Mouse (Mus musculus) layer of hippocampus, adult 11-12 months (tissue): ENCODE data around the gene Hist1h3e.

Experiments
- DNase-seq: peaks from one replicate; pipeline ENCODE4 v3.0.0; 2022; ENCODE audit warnings: low spot score

Gene Hist1h3e

GRCm38 (mm10) chr13:23537006-23537710, 25.0 kb downstream of the Hist1h3e start:
- no peak for DNase-seq

- no peak for DNase-seq
These were observed 25.9 kb downstream of the Hist1h3e start for GRCm38 (mm10) chr13:23536076-23536822.

- DNase-seq, result peak; percentile 91
These were observed 26.8 kb downstream of the Hist1h3e start, which contains the start of gene Hist1h3g for GRCm38 (mm10) chr13:23535137-23536075. Gene Hist1h3g (plus strand): TSS chr13:23535422.

GRCm38 (mm10) chr13:23534368-23535131, 27.6 kb downstream of the Hist1h3e start:
- no peak for DNase-seq

- peak; percentile 80 for DNase-seq
These were observed 28.4 kb downstream of the Hist1h3e start, which contains the start of gene Hist1h2af for GRCm38 (mm10) chr13:23533560-23534367. Gene Hist1h2af (plus strand): TSS chr13:23533906.

- DNase-seq, result no peak
These were observed 29.7 kb downstream of the Hist1h3e start for GRCm38 (mm10) chr13:23532262-23533075.

- peak; percentile 98 for DNase-seq
These were observed 31.0 kb downstream of the Hist1h3e start, which contains the start of gene Hist1h4h for GRCm38 (mm10) chr13:23530901-23531875. Gene Hist1h4h (plus strand): TSS chr13:23531050.

- DNase-seq, result peak; percentile 80
These were observed 31.8 kb downstream of the Hist1h3e start for GRCm38 (mm10) chr13:23530181-23530900.

GRCm38 (mm10) chr13:23529480-23530165, 32.5 kb downstream of the Hist1h3e start:
- no peak for DNase-seq

- no peak for DNase-seq
These were observed 33.2 kb downstream of the Hist1h3e start for GRCm38 (mm10) chr13:23529005-23529404.

- peak; percentile 96 for DNase-seq
These were observed 35.9 kb downstream of the Hist1h3e start for GRCm38 (mm10) chr13:23526312-23526711.

GRCm38 (mm10) chr13:23525901-23526300, 36.3 kb downstream of the Hist1h3e start:
- DNase-seq, result no peak

GRCm38 (mm10) chr13:23524654-23525053, 37.5 kb downstream of the Hist1h3e start:
- peak; percentile 63 for DNase-seq

- no peak for DNase-seq
These were observed 38.2 kb downstream of the Hist1h3e start for GRCm38 (mm10) chr13:23523976-23524375.

GRCm38 (mm10) chr13:23521703-23522102, 40.5 kb downstream of the Hist1h3e start:
- peak; percentile 77 for DNase-seq

GRCm38 (mm10) chr13:23519416-23519815, 42.8 kb downstream of the Hist1h3e start:
- DNase-seq, result peak; percentile 85

- peak; percentile 86 for DNase-seq
These were observed 43.3 kb downstream of the Hist1h3e start for GRCm38 (mm10) chr13:23518885-23519284.
